Mouse (Mus musculus): ENCODE measurements around the gene Coq5. TPM values are rescaled to one million over a fixed set of nuclear protein-coding genes. Genes with fewer than 3 reads are reported as not detected.

Gene Coq5
- total and polyA plus RNA-seq, 3 experiments, result 41.9 to 46.7 (median 43.9) TPM

DNA sequence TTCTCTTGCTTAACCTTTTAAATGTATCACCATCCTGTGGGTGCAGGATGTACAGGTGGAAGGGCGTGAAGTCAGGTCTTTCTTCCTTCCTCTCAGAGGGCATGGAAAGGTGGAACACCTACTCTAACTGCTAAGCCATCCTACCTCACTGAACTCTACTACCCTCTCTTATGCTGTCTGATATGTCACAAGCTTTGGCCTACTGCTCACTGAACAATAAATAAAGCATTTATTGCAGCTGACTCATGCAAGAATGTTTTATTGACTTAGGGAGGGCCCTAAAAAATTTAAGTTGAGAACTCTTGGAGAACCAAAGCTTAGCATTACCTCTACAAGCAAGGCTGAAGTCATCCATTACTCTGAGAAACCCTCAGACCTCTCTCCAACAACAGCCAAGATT is 9.5 kb upstream of the Coq5 start:
- Histone ChIP-seq H3K36me3 (replicated peaks in 1 of 2; ENCODE audit: control insufficient read depth in 1 of 2, insufficient read depth in 1 of 2, low read length in 1 of 2) (peaks cover 27 to 51% of the 10 kb centered on the region in 2 experiments), H3K27ac (ENCODE audit: insufficient read depth, low read depth) (no peak overlapping the region), H3K4me2 (ENCODE audit: insufficient read depth, low read depth, poor library complexity, severe bottlenecking) (peak overlapping the region; percentile 98), H3K4me1 (ENCODE audit: control insufficient read depth in 1 of 2, insufficient read depth in 2 of 2) (peaks cover 5 to 60% of the 10 kb centered on the region in 2 experiments), H3K9ac (ENCODE audit: insufficient read depth, low read depth) (peak overlapping the region; percentile 20; the same call in 1 of the 2 replicates), H3K79me2 (replicated peaks; ENCODE audit: control insufficient read depth, extremely low read depth, insufficient read depth, poor library complexity, severe bottlenecking) (peaks cover 73% of the 10 kb centered on the region), H3K4me3 (replicated peaks in 1 of 3; ENCODE audit: low read depth in 2 of 3, low read length in 2 of 3, poor library complexity in 1 of 3) (no peak overlapping the region), H3K9me3 (replicated peaks; ENCODE audit: low read length) (no peaks in the 10 kb centered on the region), H3K27me3 (replicated peaks) (no peaks in the 10 kb centered on the region)
- in situ Hi-C loops (cut with MboI; ENCODE audit: low pct_ligation_motif_present, low pct_unique_long_range_greater_than_20kb, low sequenced_read_pairs), result no loop called here
- TF ChIP-seq ZMIZ1 (IDR thresholded peaks at IDR 0.05; ENCODE audit: low read depth, low read length), result no peak
- no peak for TF ChIP-seq ZC3H11A (IDR thresholded peaks at IDR 0.05; ENCODE audit: low read depth, low read length)
- TF ChIP-seq TCF12 (IDR thresholded peaks at IDR 0.05; ENCODE audit: low read depth, low read length), result no peak
- no peak for TF ChIP-seq CTCF (conservative IDR thresholded peaks at IDR 0.05 in 1 of 2, IDR thresholded peaks at IDR 0.05 in 1 of 2; ENCODE audit: low read depth in 2 of 2, low read length in 2 of 2)
- dilution Hi-C loops (cut with MboI; ENCODE audit: extremely low pct_ligation_motif_present, extremely low pct_unique_long_range_greater_than_20kb, low sequenced_read_pairs), result no loop called here
- no peak for DNase-seq (ENCODE audit: extremely low read depth)

DNA sequence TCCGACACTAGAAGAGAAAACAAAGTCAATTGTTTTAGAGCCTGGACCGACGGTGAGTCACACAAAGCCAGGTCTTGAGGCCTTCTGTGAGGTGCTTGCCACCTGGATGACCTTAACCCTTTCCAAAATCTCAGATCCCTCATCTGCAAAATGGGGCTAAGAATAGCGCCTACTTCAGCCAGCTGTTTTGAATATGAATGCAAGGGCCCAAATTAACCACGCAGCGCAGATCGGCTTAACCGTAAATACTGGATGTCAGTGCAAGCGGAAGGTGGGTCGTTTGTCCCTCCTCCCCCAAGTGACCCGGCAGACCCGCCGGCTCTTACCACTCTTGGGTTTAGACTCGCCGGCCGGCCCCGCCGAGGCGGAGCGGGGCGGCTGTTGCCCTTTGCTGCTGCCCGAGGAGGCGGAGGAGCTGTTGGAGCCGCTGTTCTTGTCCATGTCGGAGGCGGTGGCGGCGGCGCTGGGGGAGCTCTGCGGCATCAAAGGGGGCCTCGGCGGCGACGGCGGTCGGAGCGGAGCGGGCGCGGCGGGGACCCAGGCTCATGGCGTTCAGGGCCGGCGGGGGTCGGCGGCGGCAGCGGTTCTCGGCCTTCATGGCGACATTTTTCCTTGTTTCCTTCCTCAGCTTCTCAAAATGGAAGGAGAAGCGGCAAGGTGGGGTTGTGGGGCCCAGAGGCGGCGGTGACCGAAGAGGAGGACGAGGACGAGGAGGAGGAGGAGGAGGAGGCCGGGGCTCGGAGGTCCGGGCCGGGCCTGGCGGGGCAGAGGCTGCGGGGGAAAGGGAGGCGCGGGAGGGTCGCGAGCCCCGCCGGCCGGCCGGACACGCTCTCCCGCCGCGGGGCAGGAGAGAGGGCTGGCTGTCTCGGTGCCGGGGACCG is 7.3 kb upstream of the Coq5 start:
- dilution Hi-C loops (cut with MboI; ENCODE audit: extremely low pct_ligation_motif_present, extremely low pct_unique_long_range_greater_than_20kb, low sequenced_read_pairs) (no loop called here), in situ Hi-C loops (cut with MboI; ENCODE audit: low pct_ligation_motif_present, low pct_unique_long_range_greater_than_20kb, low sequenced_read_pairs) (no loop called here)
- Histone ChIP-seq H3K4me2 (ENCODE audit: insufficient read depth, low read depth, poor library complexity, severe bottlenecking) (peak overlapping the region; percentile 98), H3K4me3 (replicated peaks in 1 of 3; ENCODE audit: low read depth in 2 of 3, low read length in 2 of 3, poor library complexity in 1 of 3) (peak overlapping the region; percentile 83 to 98 (median 92)), H3K9ac (ENCODE audit: insufficient read depth, low read depth) (peak overlapping the region; percentile 95), H3K36me3 (replicated peaks in 1 of 2; ENCODE audit: control insufficient read depth in 1 of 2, insufficient read depth in 1 of 2, low read length in 1 of 2) (peaks cover 14 to 32% of the 10 kb centered on the region in 2 experiments), H3K27ac (ENCODE audit: insufficient read depth, low read depth) (peak overlapping the region; percentile 40), H3K79me2 (replicated peaks; ENCODE audit: control insufficient read depth, extremely low read depth, insufficient read depth, poor library complexity, severe bottlenecking) (peaks cover 53% of the 10 kb centered on the region), H3K9me3 (replicated peaks; ENCODE audit: low read length) (peaks cover 2% of the 10 kb centered on the region), H3K4me1 (ENCODE audit: control insufficient read depth in 1 of 2, insufficient read depth in 2 of 2) (peaks cover 7 to 50% of the 10 kb centered on the region in 2 experiments), H3K27me3 (replicated peaks) (no peaks in the 10 kb centered on the region)
- peak; percentile 60 for DNase-seq (ENCODE audit: extremely low read depth)
- no peak for TF ChIP-seq EP300 (IDR thresholded peaks at IDR 0.05; ENCODE audit: low read length)
- no peak for TF ChIP-seq PAX5 (IDR thresholded peaks at IDR 0.05; ENCODE audit: low read length)
- no peak for TF ChIP-seq CHD2 (IDR thresholded peaks at IDR 0.05; ENCODE audit: low read length)
- no peak for TF ChIP-seq E2F4 (IDR thresholded peaks at IDR 0.05; ENCODE audit: insufficient replicate concordance, low read depth, low read length)
- TF ChIP-seq JUND (conservative IDR thresholded peaks at IDR 0.05; ENCODE audit: low read depth, low read length), result no peak
- TF ChIP-seq POLR2A (IDR thresholded peaks at IDR 0.05; ENCODE audit: low read depth, low read length), result no peak
- no peak for TF ChIP-seq KAT2A (IDR thresholded peaks at IDR 0.05; ENCODE audit: insufficient replicate concordance, low read length)
- TF ChIP-seq MYC (IDR thresholded peaks at IDR 0.05; ENCODE audit: low read depth, low read length), result 0 out of 2 replicates have a peak, but pooled peaks have one; percentile 32
- peak; percentile 66 for TF ChIP-seq MEF2A (IDR thresholded peaks at IDR 0.05; ENCODE audit: borderline replicate concordance, low read depth, low read length)
- TF ChIP-seq ZMIZ1 (IDR thresholded peaks at IDR 0.05; ENCODE audit: low read depth, low read length), result 0 out of 2 replicates have a peak, but pooled peaks have one; percentile 10
- TF ChIP-seq RAD21 (IDR thresholded peaks at IDR 0.05; ENCODE audit: low read depth, low read length), result no peak
- peak; percentile 89; the same call in 1 of the 2 replicates for TF ChIP-seq UBTF (IDR thresholded peaks at IDR 0.05; ENCODE audit: low read depth, low read length)
- TF ChIP-seq SIN3A (IDR thresholded peaks at IDR 0.05; ENCODE audit: low read length), result peak; percentile 57; the same call in 1 of the 2 replicates

All from CH12.LX (cell line).